Mouse (Mus musculus): ENCODE data around the gene Pou2f1.

The Pou2f1 gene

DNA sequence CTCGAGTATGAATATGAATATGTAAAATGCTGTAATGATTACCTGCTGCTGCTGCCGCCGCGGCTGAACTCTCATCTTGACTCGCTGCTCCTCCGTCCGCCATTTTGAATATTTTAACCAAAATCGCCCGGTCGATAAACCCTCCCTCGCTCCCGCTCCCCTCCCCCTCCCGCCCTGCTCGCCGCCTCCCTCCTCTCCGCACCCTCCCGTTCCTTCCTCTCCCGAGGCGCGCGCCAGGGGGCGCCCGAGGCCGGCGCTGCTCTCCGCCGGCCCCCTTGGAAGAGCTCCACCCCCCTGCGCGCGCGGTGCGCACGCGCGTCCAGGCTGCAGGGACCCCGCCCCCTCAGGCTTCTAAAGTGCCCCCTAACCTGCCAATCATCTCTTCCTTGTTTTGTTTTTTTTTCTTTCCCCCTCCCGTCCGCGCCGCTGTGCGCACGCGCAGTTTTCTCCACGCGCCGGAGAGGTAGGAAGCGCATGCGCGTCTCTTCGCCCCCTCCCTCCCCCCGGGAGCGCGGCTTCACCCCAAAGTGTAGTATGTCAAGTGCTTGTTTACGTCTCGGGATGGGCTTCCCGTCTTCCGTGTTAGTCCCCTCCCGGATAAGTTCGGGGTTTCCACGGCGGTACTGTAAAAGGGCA lies at the start of gene Pou2f1:
Gene Pou2f1, minus strand, starts transcription at position 159 of the 636 bp plus-strand sequence.
- peak; percentile 99 for DNase-seq

- DNase-seq = peak; percentile 76
Observed at GRCm38 (mm10) chr1:166049046-166049827, 46.8 kb upstream of the Pou2f1 start.

DNA sequence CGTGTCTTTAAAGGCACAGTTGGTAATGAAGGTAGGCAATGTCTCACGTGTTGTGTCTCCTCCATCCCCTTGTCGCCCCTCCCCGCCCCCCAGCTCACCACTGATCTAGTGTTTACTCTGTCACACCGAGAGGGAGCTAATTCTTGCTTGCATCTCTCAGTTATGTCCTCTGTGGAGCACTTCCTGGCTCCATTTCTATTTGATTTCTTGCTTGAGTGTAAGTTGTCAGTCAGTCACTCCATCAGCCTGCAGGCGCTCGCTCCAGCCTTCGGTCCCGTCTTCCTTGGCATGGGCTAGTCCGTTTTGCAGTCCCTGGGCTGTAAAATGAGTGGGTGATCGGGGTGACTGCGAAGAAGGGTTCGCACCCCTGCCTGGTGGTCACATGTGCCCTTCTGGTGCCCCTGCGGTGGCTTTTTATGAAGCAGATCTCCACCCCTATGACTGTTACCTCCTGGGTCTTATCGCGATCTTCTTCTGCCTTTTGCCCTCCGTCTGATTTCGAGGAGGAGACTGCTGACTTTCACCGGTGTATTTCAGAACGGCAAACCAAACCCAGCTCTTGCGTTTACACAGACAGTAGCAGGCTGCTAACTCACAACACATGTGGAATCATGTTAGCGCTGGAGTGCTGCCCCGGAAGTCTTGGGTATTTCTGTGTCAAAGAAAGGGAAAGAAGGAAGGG lies 45.9 kb upstream of the Pou2f1 start:
- DNase-seq = peak; percentile 64

- peak; percentile 42 for DNase-seq
Observed at GRCm38 (mm10) chr1:166047505-166048170, 45.2 kb upstream of the Pou2f1 start.

GRCm38 (mm10) chr1:166045894-166046197 lies 43.4 kb upstream of the Pou2f1 start:
- no peak for DNase-seq

DNA sequence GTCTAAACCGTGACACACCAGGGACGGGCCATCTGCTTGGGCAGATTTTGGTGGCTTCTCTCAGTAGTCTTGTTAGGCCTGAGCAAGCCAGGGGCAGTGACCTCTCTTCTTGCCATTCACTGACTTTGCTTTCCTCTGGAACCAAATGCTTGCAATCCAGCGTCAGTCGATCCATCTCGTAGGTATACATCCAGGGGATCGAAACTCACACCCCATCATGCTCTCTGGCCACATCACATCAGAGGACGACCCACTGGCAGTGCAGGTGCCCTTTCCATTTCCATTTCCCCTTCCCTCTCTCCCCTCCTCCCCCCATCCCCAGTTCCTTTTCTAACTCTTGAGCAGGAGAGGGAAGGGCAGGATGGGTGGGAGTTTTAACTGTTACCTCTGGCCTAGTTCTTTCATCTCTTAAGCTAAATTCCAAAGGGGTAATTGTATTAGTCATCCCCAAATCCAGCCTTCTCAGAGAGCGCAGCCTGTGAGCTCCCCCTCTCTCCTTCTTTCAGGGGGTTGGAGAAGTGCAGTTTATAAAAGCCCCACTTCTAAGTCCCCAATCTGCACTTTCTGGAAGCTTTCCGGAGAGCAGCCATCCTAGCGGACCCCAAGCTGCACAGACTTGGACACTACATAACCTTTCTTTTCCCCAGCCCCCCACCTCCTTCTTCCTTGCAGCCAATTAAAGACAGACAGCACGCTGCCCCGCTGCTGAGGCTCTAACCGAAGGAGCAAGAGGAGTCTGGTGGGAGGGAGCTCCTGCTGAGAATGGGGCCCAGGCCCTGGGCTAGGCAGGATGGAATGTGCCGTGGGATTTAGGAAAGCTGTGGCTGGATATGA lies 42.8 kb upstream of the Pou2f1 start:
- peak; percentile 76 for DNase-seq

GRCm38 (mm10) chr1:166043451-166044149 lies 41.1 kb upstream of the Pou2f1 start:
- peak; percentile 39 for DNase-seq

DNA sequence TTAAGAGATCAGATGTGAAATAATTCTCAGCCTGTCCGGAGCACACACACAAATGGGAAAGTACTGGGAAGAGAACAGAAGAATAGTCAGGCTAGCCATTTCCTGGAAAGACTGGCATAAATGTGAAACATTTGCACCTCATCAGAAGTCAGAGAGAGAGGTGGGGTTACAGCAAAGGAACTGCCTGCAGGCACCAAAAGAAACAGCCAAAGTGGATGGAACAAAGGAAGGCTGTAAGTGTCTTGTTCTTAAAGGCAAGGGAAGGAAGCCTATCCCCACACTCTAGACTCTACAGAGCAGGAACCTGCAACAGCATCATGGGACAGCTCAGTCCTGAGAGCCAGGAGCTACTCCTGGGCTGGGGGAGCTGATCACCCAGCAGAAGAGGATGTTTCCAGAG lies 39.0 kb upstream of the Pou2f1 start:
- no peak for DNase-seq

GRCm38 (mm10) chr1:166038731-166039332 lies 36.4 kb upstream of the Pou2f1 start:
- no peak for DNase-seq

GRCm38 (mm10) chr1:166035045-166035444 lies 32.6 kb upstream of the Pou2f1 start:
- DNase-seq = no peak

- no peak for DNase-seq
Observed at GRCm38 (mm10) chr1:166031673-166032547, 29.4 kb upstream of the Pou2f1 start.

DNA sequence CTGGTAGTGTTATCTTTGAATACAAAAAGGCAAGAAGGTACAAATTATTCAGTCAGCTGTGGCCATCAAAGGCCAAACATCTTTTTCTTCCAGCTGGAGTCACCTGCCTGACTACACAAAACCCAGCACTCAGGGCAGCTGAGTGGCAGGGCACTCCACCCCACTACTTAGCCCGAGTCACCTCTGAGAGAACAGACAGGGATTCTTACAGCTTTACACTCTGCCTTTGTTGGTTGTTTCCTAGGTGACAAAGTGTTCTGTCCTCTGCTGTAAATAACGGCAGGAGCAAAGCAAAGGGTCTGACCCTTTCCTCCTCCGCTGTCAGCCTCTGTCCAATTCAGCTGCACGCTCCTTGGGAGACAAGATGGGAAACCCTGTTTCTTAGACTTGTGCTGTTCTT lies 21.5 kb upstream of the Pou2f1 start:
- peak; percentile 20 for DNase-seq

DNA sequence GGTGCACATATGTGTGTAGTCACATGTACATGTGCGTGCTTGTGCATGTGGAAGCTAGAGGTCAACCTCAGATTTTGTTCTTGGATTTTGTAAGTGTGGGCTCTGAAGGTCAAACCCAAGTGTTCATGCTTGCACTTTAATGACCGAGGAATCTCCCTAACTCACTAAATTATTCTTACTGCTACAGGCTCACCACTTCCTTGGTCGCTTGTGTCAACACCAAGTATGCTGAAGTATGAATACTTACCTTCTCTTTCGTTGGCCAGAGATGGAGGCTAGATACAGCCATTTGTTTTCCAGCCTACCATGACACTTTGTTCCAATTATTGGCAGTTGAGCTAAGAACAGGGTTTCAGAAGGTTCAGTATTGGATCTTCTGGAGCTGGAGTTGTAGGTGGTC lies 14.7 kb upstream of the Pou2f1 start:
- DNase-seq = no peak

- DNase-seq = no peak
Observed at GRCm38 (mm10) chr1:166016306-166016705, 13.8 kb upstream of the Pou2f1 start.

- DNase-seq = no peak
Observed at GRCm38 (mm10) chr1:166014530-166014929, 12.1 kb upstream of the Pou2f1 start.

DNA sequence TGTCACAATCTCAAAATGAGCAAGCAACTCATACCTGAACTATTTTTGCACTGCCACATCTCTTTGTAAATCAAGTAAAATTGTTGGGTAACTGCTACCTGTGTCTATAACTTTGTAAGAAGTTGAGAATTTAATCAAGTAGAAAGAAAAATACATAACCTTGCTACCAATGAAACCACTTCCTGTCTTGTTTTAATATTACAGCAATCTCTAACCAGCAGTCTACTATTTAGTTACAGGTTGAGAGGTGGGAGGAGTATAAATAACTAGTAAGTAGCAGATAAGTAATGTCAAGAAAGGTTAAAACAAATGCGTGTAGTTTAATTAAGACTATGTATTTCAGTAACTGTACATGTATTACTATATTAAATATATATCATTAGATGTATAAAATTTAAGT lies 7.6 kb upstream of the Pou2f1 start:
- no peak for DNase-seq

- DNase-seq = no peak
Observed at GRCm38 (mm10) chr1:166008634-166009350, 6.3 kb upstream of the Pou2f1 start.

- no peak for DNase-seq
Observed at GRCm38 (mm10) chr1:166007026-166007425, 4.5 kb upstream of the Pou2f1 start.

DNA sequence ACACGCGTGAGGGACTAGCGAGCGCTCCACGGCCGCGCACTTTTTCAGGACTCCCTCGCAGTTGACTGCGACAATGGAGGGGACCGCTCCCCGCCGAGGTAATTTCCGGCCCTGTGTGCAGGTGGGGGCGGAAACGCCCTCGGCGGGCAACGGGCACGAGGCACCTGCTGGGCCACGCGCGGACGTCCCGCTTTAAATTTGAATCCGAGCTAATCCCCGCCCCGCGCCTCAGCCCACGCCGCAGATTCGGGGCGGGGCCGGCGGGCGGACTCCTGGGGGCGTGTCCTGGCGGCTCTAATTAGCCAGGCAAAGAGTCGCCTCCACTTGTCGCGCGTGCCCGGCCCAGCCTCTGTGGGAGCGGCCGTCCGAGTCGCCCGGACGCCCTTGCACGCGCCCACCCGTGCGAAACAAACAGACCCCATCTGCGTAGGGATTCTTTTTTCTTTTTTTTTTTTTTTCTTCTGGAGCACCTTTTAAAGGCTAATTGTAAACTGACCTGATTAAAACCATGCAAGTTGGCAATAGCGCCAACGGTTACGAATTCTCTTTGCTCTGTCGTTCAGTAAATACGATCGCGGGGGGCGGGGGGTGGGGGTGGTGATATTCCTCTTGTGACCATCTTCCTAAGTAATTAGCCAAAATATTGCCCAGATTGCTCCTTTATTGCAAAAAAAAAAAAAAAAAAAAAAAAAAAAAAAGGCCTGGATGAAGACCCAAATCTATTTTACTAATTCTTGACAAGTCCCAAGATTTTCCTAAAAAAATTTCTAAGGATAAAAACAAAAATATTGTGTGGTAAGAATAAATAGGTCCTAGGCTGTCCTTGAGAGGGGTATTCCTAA lies 924 bp upstream of the Pou2f1 start:
- peak; percentile 92 for DNase-seq

Data from embryo, embryonic 11 days (tissue).